Mouse (Mus musculus) cerebellum, adult 9-11 months (tissue): ENCODE data around the gene Mapkap1.
A peak's percentile ranks its signal among the peaks of the same experiment; 100 is the strongest.

Experiments
- DNase-seq: peaks from one replicate; pipeline ENCODE4 v3.0.0; 2022

Mapkap1 gene

DNA sequence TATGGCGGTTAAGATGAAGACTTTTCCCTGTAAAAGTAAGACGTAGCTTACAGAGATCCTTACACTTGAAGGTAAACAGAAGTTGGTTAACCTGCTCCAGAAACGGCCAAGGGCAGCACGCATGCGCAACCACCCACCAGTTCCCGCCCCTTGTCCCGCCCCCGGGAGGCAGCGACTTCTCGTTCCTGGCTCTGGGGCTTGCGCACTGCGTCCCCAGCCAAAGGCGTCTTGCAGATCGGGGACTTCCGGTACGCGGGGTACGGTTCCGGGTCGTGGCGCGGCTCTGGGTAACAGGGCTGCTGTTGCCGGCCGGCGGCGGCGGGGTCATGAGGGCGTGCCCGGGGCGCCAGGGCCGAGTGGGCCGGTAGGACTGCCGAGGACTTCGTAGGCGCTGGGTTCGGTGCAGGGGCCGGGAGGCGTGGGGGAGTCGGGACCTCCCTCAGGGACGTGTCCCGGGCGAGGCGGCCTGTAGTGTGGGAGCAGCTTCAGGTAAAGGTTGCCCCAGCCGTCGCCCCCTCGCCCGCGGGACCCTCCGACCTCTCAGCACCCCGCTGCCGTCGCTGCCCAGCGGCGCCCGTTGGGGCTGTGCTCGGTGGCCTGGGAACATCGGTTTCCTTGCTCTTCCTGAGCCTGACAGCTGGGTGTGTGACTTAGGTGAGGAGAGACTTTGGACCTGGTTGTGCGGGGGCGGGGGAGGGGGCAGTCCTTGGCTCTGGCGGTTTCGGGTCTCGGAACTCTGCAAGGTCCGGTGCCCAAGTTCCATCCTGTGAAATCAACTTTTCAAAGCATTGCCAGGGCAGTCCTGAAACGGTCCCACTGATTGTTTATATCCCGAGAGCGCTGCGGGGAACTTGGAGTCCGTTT lies at the start of gene Mapkap1:
Mapkap1 (plus strand) TSS at position 171 of the 864 bp plus-strand sequence.
- peak; percentile 98 for DNase-seq

DNA sequence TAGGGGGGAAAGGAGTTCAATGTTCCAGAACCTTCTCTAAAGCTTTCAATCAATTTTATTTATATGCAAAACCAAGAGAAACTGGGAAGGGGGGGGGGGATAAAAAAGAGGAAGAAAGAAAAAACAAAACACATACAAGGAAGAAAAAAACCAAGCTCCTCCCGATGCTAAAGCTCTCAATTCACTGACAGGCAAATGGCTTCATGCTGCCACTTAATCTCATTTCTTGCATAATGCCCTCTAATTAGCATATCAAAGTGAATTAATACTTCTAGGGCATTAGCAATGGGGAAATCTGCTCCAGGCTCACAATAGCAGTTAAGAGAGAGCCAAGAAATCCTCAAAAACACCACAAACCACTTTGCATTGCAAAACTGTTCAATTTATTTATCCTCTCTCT lies 42.9 kb upstream of the Mapkap1 start:
- DNase-seq, result no peak

DNA sequence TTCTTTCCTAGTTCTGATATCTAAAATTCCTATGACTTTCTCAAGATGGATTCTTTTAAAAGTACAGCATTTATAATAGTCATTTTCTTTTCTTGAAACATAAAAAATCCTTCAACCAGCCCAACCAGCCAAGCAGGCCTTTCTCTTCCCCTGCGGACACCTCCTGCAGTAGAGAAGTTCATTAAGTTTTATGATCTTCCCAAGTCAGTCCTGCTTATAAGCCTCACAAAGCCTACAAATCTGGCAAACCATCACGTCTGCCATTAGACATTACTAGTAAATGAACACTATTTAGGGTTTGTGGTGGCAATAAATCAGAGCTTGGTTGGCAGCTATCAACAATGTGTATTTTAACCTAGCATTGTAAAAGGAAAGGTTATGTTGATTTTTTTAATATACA lies 39.5 kb upstream of the Mapkap1 start:
- DNase-seq, result no peak

DNA sequence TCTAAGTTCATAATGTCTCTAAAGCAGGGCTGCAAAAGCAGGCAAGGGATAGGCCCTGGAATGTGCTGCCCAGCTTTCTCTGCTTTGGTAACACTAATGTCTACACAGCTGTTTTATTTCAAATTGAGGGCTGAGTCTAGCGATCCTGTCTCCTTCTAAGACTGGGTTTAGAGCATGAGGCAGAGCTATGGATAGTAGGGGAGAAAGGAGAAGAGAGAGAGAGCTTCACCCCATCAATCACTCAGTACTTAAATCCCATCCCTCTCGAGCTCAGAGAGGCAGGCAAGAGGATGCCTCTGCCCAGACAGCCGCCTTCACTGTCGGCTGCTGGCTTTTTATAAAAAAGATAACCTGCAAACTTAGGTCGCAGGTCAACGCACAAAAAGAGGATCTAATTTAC lies 38.2 kb upstream of the Mapkap1 start:
- no peak for DNase-seq

DNA sequence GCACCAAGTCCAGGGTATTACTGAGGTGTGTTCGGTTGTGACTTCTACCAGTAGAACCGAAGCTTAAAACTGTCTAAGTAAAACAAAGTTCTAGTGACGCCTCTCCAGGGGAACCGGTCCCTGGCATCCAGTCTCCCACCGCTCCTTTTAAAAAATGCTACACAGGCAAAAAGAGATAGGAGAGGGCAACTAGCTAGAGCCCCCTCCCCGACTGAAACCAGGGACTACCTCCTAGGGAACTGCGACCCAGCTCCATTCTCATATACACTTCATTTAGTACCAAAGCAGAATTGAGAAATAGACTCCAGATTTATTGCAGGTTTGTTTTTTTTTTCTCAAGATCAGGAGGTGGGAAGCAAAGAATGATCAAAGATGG lies 36.2 kb upstream of the Mapkap1 start:
- DNase-seq, result peak; percentile 20

DNA sequence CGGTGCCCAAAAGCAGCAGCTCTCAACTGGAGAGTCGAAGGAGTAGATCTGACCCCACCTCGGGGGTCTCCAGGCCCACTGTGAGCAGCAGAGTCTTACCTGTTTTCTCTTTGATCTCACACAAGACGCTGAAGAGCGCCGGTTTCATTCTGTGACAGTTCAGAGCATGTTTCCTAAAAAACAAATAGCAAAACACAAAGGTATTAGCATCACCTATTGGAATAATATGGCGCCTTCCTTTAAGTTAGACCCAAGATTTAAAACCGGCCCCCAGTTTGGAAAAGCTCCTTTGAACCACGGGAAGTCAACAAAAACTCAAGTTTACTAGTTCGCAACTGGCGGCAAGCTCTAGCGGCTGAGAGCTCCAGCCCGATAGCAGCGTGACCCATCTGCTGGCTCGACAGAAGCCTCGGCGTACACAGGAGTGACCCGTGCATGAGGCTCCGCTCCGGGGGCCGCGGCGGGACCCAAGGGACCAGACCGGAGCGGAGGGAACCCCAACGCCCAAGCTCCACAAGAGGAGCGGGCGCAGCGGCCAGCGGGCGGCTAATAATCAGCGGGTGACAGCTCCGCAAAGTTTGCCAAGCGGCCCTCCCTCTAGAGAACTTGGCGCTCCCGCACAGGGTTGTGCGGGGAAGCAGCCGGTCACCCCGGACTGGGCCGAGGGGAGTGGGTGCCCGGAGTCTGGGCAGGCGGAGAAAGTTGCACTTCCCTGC lies 35.7 kb upstream of the Mapkap1 start:
- DNase-seq, result peak; percentile 54

- DNase-seq, result peak; percentile 63
Observed at GRCm38 (mm10) chr2:34371441-34372304, 34.9 kb upstream of the Mapkap1 start.

DNA sequence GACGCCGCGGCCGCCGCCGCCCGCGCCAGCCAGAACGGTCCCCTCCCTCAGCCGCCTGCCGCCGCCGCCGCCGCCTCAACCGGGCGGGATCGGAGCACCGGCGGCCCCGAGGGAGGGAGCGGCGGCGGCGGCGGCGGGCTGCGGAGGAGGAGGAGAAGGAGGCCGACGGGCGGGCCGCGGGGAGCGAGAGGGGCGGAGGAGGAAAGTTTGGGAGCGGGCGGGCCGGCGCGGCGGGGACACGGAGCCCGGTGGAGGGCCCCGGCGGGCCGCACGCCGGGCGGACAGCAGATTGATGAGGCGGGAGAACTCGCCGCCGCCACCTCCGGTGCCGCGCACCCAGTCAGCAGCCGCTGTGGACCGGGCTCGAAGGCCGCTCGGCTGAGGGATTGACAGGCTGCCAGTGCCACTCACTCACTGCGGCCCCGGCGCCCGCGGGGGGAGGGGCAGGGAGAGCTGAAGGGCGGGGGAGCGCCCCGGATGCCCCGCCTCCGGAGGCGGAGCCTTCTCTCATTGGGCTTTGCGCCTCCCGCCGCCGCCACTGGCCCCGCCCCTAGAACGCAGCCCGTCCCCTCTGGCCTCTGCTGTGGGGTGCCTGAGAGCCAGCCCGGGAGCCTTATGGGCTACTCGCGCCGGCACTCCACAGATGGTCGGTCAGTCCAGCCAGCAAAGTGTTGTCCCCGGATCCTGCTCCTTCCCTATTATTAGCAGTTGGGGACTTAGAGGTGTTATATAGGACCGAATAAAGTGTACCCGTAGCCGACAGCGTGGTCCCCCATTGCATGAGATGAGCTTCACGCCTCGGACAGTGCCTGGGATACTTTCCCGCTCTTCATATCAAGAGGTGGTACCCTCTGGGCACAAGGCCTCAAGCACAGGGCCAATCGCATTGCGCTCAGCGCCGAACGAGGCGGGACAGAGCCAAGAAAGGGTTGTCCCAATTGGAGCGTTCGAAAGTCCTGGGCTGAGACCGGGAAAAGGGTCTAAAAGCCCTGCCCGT lies 34.0 kb upstream of the Mapkap1 start, which contains the start of gene Pbx3:
Pbx3 (minus strand) TSS at position 838 of the 997 bp plus-strand sequence.
- DNase-seq, result peak; percentile 96

GRCm38 (mm10) chr2:34373886-34374285 lies 32.7 kb upstream of the Mapkap1 start:
- DNase-seq, result peak; percentile 11

DNA sequence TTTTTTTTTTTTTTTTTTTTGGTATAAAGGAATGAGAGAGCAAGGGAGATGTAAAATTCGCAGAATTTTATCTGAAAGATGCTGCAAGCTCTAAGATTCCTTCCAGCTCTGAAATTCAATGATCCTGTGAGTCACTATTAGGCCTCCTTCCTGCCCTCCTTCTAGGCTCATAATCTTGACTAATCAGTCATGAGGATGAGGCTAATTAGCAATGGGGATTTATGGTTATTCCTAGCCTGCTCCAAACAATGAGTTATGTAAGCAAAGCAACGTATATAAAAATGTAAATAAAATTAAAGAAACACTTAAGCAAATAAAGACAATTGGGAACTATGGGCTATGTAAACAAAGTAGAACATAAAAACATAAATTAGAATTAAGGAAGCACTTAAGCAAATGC lies 32.2 kb upstream of the Mapkap1 start:
- DNase-seq, result no peak

- DNase-seq, result no peak
Observed at GRCm38 (mm10) chr2:34378930-34379329, 27.6 kb upstream of the Mapkap1 start.

DNA sequence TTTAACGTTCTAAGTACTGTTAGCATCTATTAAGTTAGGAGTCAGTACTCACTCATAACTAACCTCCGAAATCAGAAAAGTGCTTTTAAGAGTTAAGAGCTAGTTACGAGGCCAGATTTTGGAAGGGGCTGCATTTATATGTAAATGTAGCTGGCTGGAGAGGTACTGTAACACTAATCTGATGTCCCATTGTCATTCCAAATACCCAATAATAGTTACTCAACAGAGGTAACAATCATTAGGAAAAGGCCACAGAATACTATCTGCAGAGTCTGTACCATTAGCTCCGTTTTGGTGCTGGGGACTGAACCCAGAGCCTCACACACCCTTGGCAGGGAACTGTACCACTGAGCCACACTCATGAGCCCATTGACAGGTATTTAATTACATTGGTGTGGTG lies 7.0 kb upstream of the Mapkap1 start:
- DNase-seq, result no peak

GRCm38 (mm10) chr2:34407596-34407995 lies 1.0 kb downstream of the Mapkap1 start:
- peak; percentile 20 for DNase-seq

DNA sequence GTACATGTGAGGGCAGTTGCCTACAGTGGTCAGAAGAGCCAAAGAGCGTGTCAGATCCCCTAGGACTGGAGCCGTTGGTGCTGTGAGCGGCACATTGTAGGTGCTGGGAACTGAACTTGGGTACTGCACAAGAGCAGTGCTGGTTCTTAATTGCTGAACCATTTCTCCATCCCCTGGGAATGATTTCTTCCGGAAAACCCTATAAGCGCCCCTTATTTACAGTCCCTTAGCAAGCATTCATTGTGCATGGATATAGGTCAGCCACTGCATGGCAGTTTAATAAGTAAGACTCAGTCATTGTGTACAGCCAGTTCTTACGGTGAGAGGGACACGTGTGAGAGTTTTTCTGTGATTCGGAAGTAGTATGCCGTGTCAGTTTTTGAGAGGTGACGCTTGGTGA lies 1.8 kb downstream of the Mapkap1 start:
- no peak for DNase-seq

DNA sequence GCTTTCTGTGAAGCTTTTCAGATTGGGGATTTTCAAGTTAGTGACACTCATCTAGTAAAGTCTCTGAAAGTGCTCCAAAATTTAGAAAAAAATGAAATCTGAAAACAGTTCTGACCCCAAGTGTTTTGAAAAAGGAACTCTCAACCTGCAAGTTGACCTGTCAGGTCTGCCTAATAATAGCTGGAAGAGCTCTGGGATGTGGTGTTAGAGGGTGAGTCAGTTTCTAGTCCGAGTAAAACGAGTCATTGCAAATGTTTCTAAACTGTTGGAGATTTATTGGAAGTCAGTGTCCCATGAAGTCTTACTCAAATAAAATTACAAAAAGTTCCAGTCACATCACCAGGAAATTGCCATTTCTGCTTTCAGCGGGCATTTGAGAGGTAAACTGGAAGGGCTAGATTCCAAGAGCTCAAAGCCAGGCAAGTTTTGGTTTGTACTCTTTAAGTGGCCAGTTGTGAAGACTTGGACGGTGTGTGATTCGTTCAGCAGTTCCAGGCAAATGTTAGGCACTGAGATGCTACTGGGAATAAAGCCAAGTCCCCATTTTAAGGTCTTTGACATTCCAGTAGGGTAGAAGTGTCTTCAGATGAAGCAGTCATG lies 3.3 kb downstream of the Mapkap1 start:
- DNase-seq, result no peak

- no peak for DNase-seq
Observed at GRCm38 (mm10) chr2:34420256-34420655, 13.7 kb downstream of the Mapkap1 start.

- no peak for DNase-seq
Observed at GRCm38 (mm10) chr2:34424186-34424585, 17.6 kb downstream of the Mapkap1 start.

GRCm38 (mm10) chr2:34425573-34426223 lies 19.1 kb downstream of the Mapkap1 start:
- no peak for DNase-seq

DNA sequence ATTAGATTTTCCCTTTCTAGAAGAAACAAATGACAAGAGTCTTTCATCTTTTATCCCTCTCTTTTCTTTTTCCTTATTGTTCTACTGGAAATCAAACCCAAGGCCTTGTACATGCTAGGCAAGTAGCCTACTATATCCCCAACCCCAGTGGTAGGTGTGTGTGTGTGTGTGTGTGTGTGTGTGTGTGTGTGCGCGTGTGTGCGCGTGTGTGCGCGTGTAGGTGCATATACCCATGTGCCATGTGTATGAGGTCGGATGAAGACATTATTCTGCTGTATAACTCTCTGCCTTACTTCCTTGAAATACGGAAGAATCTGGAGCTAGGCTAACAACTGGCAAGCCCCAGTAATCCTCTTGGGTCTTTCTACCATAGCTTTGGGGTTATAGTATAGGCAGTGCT lies 24.1 kb downstream of the Mapkap1 start:
- DNase-seq, result no peak

GRCm38 (mm10) chr2:34431701-34432372 lies 25.3 kb downstream of the Mapkap1 start:
- DNase-seq, result no peak
